Mouse (Mus musculus): Measurements from ENCODE around the gene Tgfbr3l.

The Tgfbr3l gene

GRCm38 (mm10) chr8:4247951-4248540 is at the start of gene Tgfbr3l:
TSS of gene Tgfbr3l (plus strand) at chr8:4248214.
- peak; percentile 57 to 73 for DNase-seq (ENCODE audit: inconsistent age in 2 of 2, low spot score in 1 of 2)

- no peak for DNase-seq (ENCODE audit: inconsistent age in 2 of 2, low spot score in 1 of 2)
Measured at GRCm38 (mm10) chr8:4201321-4201720, 46.7 kb upstream of the Tgfbr3l start.

- no peak for DNase-seq (ENCODE audit: inconsistent age in 2 of 2, low spot score in 1 of 2)
Measured at GRCm38 (mm10) chr8:4205246-4206123, 42.5 kb upstream of the Tgfbr3l start.

- DNase-seq (ENCODE audit: inconsistent age in 2 of 2, low spot score in 1 of 2): no peak
Measured at GRCm38 (mm10) chr8:4206182-4207015, 41.6 kb upstream of the Tgfbr3l start.

- DNase-seq (ENCODE audit: inconsistent age in 2 of 2, low spot score in 1 of 2): no peak
Measured at GRCm38 (mm10) chr8:4207016-4207350, 41.0 kb upstream of the Tgfbr3l start.

- no peak for DNase-seq (ENCODE audit: inconsistent age in 2 of 2, low spot score in 1 of 2)
Measured at GRCm38 (mm10) chr8:4211097-4211496, 36.9 kb upstream of the Tgfbr3l start.

- DNase-seq (ENCODE audit: inconsistent age in 2 of 2, low spot score in 1 of 2): peak in 1 of 2 experiments; percentile 56
Measured at GRCm38 (mm10) chr8:4212809-4213209, 35.2 kb upstream of the Tgfbr3l start.

- peak; percentile 90 to 96 for DNase-seq (ENCODE audit: inconsistent age in 2 of 2, low spot score in 1 of 2)
Measured at GRCm38 (mm10) chr8:4213210-4214005, 34.6 kb upstream of the Tgfbr3l start.

- peak; percentile 90 to 95 for DNase-seq (ENCODE audit: inconsistent age in 2 of 2, low spot score in 1 of 2)
Measured at GRCm38 (mm10) chr8:4214006-4214980, 33.7 kb upstream of the Tgfbr3l start.

- DNase-seq (ENCODE audit: inconsistent age in 2 of 2, low spot score in 1 of 2): peak in 1 of 2 experiments; percentile 63
Measured at GRCm38 (mm10) chr8:4216296-4216695, 31.7 kb upstream of the Tgfbr3l start.

GRCm38 (mm10) chr8:4216791-4217621 is 31.0 kb upstream of the Tgfbr3l start, which contains the start of gene Prr36:
TSS of gene Prr36 (minus strand) at chr8:4217459.
- DNase-seq (ENCODE audit: inconsistent age in 2 of 2, low spot score in 1 of 2): peak; percentile 55 to 83

GRCm38 (mm10) chr8:4219617-4220016 is 28.4 kb upstream of the Tgfbr3l start:
- no peak for DNase-seq (ENCODE audit: inconsistent age in 2 of 2, low spot score in 1 of 2)

- DNase-seq (ENCODE audit: inconsistent age in 2 of 2, low spot score in 1 of 2): no peak
Measured at GRCm38 (mm10) chr8:4222059-4222458, 26.0 kb upstream of the Tgfbr3l start.

- DNase-seq (ENCODE audit: inconsistent age in 2 of 2, low spot score in 1 of 2): no peak
Measured at GRCm38 (mm10) chr8:4226323-4226722, 21.7 kb upstream of the Tgfbr3l start.

GRCm38 (mm10) chr8:4226739-4227347 is 21.2 kb upstream of the Tgfbr3l start, which contains the start of gene Lrrc8e:
TSS of gene Lrrc8e (plus strand) at chr8:4226827.
- peak; percentile 85 to 93 for DNase-seq (ENCODE audit: inconsistent age in 2 of 2, low spot score in 1 of 2)

- peak in 1 of 2 experiments; percentile 56 for DNase-seq (ENCODE audit: inconsistent age in 2 of 2, low spot score in 1 of 2)
Measured at GRCm38 (mm10) chr8:4227919-4228318, 20.1 kb upstream of the Tgfbr3l start.

GRCm38 (mm10) chr8:4229784-4230183 is 18.2 kb upstream of the Tgfbr3l start:
- DNase-seq (ENCODE audit: inconsistent age in 2 of 2, low spot score in 1 of 2): peak; percentile 29 to 66
